Mouse (Mus musculus): ENCODE data around the gene Kif9.

The Kif9 gene

DNA sequence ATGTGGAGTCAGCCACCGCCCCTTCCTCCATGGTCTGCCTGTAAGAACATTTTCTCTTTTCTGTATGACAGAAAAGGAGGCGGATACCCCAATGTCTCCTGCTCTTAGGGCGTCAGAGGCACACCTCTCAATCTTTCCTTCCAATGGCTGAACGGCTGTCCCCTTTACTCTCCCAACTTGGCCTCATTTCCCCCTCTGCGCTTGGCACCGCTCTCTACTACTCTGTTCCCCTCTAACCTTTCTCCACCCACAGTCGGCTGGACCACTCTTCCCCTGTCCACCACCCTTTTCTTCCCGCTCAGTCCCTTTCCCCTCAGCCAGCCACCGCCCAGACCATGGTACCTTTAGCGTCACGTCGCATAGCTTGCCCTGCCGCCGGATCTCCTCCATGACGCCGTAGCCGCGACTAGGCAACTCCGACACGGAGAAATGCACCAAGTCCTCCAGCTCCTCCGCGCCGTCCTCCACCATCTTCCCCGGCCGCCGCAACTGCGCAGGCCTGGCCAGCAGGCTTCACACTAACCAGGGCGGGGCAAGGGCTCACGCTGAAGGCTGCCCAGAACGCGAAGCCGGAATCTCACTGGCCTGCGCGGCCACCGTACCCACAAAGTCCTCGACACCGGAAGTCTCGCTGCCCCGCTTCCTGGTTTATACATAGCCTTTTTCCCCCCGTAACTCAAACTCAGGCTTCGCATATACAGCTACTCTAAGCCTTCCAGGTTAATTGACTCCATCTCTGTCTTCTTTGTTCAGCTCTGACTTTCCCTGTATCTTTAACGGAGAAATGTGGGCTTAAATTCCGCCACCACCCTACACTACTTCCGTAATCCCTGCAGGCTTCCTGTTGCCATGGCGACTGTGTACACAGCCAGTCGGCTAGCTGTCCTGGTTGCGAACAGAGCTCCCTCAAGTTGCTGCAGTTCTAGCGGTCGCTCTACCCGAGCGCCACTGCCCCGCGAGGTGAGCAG, at the start of gene Kif9, which contains the start of gene Klhl18:
Gene Kif9, plus strand, starts transcription at position 835 of the 968 bp plus-strand sequence.
Gene Klhl18, minus strand, starts transcription at position 571 of the 968 bp plus-strand sequence.
- peak; percentile 97 for DNase-seq (ENCODE audit: low spot score)

DNA sequence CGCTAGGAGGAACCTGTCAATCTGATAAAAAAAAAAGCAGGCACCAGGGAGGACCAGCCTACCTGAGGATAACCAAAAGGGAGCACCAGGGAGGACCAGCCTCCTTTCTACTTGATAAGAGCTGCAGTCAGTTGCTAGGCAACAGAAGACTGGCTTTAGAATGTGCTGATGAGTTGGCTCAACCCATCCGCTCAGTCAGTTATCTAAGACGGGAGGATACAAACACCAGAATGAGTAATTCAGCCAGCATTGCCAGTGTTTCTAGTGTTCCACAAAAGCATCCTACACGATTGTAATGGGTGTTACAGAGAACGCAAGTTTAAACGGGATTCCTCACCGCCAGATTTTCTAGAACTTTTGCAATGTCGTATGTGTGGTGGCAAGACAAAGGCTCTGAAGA, 45.5 kb upstream of the Kif9 start:
- no peak for DNase-seq (ENCODE audit: low spot score)

DNA sequence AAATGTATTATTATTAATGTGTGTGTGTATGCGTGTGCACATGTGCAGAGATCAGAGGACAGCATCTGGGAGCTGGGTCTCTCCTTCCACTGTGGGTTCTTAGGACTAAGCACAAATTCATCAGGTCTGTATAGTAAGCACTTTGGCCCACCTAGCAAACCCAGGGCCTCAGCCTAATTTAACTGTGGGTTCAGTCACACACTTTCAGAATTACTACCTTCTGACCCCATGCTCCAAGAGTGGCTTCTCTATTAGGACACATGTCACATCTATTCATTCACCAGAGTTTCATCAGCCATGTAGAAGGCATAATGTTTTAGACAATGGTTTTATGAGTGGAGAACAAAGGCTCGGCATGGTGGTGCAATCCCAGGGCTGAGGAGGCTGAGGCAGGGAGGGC, 43.7 kb upstream of the Kif9 start:
- DNase-seq (ENCODE audit: low spot score) = no peak

DNA sequence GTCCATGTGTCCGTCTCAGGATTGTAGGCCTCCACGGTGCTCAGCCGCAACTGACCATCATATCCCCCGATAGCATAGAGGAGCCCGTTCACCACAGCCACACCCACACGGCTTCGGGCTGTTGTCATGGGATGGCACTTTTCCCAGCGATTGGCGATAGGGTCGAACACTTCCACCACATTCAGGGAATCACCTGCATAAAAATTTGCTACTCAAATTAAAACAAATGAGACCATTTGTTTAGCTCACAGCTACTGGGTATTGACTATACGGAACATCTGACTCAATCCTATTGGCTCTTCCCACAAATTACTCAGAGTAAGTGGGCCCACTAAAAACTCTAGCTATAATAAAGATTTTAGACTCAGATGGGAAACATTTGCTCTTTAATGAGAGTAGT, 40.7 kb upstream of the Kif9 start:
- DNase-seq (ENCODE audit: low spot score) = no peak

DNA sequence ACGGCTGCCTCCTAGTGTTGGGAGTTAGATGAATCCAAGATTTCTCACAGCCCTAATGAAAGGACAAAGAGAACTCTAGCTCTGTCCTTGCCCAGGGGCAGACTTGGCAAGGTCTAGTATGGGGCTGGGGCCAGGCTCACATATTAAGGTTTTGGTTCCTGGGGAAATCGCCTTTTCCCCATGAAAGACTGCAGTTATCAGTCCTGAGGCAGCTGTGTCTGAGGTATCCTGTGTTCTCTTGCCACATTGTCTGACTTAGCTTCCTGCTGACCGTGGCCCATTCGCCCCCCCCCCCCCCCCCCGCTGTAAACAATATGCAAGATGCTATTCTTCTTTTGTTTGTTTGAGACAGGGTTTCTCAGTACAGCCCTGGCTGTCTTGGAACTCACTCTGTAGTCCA, 36.7 kb upstream of the Kif9 start:
- DNase-seq (ENCODE audit: low spot score) = no peak

DNA sequence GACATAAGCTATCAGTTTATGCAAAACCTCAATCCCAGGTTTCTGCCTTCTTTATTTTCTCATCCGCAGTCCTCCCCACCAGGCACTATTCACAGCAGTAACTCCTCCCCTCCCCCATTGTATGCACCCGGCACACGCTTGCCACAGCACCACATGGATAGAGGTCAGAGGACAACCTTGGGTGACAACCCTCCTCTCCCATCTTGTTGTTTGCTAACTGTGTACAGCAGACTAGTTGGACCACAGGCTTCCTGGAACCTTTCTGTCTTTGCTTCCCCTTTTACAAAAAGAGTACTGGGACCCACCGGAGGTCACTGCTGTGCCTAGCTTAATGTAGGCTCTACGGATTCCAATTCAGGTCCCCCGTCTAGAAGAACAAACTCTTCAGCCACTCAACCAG, 36.2 kb upstream of the Kif9 start:
- no peak for DNase-seq (ENCODE audit: low spot score)

DNA sequence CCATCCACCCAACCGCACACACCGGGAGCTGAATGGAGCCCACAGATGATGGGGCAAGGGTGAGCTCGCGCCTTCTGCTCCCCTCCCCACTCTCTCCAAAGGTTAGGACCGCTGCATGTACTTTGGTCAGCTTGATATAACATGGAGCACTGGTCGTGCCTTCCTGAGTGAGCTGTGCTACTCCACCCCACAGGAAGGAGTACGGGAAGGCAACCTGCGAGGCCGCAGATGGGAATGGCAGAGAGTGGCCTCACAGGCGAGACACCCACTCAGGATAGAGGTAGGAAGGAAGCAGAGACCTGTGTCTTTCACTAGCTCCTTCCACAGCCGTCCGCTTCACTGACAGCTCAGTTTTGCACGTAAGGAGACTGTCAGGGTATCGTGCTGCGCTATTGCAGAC, 28.4 kb upstream of the Kif9 start:
- no peak for DNase-seq (ENCODE audit: low spot score)

DNA sequence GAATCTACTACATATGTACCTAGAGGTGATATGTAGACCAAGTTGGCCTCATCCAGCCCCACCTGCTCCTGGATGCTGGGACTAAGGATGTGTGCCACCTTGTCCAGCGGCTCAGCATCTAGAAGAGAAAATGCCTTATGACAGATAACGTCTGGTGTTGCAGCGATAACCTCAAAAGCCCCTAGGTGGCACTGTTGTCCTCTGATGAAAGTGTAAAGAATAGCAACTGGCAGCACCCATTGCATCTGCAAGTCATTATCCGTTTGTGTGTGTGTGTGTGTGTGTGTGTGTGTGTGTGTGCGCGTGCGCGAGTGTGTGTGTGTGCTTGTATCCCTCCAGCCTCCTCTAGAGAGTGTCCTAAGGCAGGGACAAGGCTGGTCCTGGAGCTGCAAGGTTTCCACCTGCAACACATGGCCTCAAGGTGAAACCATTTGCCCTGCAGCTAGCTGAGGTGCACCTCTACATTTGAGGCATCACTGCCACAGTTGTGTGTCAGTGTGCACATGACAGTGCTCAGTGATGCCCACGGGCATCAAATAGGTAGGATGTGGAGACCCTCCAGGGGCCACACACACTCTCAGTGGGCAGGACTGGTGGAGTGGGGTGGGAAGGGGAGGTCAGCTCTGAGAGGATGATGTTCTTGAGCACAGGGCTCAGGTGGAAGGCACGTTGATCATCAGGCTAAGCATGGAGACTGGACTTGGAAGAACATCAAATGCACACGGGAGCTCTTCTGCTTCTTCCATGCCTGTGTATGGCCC, 27.7 kb upstream of the Kif9 start:
- DNase-seq (ENCODE audit: low spot score) = peak; percentile 61

DNA sequence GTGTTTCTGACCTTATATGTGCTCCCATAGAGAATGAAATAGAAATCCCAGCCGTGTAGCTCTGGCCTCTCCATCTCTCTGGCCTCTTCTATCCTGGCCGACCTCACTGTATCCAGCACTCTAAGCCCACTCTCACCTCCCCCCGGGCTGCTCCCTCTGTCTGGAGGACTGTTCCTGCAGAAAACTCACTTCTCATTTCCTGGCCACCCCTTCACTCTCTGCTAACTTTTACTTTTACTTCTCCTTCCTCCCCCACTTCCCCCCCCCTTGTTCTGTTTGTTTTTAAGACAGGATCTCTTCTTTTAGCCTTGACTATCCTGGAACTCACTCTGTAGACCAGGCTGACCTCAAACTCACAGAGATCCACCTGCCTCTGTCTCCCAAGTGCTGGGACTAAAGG, 24.2 kb upstream of the Kif9 start:
- no peak for DNase-seq (ENCODE audit: low spot score)

DNA sequence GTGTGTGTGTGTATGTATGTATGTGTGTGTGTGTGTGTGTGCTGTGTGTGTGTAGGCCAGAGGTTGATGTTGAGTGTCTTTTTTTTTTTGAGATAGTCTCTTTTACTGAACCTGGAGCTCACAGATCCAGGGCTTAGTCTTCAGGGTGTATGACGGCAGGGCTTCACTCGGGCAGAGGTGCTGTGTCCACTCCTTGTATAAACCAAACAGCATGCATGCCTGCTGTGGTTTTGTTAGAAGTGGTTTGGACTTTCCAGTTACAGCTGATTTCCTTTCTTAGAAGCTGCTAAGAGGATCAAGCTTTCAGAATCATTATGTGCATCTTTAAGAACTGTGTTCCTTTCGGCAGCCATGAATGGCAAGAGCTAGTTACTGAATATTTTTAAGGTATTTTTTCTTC, 18.8 kb upstream of the Kif9 start:
- DNase-seq (ENCODE audit: low spot score) = no peak

DNA sequence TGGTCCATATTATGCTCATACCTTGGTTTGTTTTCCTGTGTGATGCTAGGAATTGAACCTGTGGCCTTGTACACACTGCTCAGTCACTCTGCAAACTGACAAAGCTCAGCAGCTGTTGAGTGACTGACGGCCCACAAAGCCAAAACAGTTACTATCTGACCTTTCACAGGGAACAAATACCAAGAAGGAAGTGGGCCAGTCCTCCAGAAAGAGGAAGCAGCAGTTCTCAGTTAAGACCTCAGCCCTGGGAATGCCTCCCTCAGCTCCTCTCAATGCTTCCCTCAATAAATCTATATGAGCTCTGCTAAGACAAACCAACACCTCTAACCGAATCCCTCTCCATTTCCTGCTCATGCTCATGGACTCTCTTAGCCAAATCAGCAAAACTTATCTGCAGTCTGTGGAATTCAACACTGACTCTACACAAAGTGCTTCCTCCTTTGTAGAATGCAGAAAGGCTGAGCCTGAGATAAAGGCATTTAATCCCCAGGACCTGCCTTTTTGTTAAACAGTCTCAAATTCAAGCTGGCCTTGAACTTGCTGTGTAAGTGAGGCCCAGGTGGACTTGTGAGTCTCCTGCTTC, 17.5 kb upstream of the Kif9 start:
- no peak for DNase-seq (ENCODE audit: low spot score)

DNA sequence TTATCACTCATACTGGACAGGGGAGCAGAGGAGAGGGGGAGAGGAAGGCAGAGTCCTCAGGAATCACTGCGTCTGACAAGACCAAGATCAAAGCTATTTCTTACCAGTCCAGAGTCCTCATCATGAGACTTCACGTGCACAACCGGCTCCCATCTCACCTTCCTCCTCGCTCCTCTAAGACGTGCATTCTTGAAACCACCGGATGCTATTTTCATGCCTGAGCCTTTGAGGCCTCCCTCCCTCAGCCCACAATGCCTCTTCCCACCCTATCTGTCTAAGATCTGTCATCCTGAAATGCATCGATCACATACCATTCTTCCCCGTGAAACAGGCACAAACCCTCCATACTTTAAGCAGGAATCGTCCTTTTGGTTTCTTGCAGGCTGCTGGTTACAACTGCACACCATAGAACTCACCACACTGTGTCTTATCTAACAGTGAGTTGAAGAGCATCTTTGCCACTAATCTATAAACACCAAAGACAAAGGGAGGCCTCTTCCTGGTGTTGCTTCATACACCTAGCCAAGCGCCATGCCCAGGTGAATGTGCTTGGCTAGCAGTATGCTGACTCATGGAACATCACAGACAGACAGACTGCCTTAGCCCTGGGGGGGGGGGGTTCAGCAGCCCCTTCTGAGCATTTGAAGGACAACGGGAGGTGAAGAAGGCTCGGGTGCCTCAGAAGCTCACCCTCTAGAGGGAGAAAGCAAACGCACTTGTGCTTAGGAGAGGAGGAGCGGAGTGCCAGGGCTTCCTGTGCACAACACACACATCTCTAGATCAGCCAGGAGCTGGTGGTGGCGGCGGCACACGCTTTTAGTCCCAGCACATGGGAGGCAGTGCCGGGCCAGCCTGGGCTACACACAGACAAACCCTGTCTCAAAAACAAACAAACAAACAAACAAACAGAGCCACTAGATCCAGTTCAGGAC, 15.6 kb upstream of the Kif9 start:
- DNase-seq (ENCODE audit: low spot score) = no peak

DNA sequence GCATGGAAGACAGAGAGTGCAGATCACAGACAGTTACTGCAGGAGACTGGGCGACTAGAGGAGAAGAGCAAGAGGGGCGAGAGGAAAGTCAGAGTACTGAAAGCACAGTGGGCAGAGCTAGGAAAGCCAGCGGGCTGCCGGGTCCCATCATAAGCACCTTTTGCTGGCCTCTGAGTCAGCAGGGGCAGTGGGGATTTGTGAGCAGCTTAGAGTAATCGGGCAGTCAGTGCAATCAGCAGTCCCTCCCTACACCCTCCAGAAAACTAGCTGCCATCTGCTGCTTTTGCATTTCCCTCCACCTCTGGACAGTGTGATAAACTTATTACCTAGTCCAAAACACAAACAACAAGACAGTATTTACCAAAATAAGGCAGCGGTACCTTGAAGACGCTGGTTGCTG, 14.4 kb upstream of the Kif9 start:
- no peak for DNase-seq (ENCODE audit: low spot score)

DNA sequence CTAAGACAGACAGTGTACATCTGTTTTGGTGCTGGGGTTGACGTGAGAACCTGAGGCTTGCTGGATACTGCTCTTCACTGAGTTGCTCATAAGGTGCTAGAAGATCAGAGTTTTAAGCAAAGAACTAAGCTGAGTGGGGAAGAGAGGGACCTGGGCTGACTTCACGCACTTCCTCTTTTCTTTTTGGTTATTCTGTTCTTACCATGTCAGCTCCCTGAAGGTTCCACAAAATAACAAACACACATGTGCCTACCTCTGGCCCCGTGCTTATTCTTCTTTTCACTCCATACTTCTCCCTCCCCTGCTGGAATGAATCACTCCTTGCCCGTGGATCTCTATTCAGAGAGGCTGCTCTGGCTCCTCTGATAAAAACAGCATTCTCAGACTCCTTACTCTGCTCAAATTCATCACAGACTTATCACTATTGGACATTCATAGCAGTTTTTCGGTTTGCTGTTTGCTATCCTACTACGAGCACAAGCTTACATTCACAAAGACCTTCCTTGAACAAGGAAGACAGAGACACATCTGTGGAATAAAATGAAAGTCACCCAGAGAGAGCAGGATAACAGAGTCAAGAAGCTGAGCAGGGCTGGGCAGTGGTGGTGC, 12.7 kb upstream of the Kif9 start:
- DNase-seq (ENCODE audit: low spot score) = no peak

DNA sequence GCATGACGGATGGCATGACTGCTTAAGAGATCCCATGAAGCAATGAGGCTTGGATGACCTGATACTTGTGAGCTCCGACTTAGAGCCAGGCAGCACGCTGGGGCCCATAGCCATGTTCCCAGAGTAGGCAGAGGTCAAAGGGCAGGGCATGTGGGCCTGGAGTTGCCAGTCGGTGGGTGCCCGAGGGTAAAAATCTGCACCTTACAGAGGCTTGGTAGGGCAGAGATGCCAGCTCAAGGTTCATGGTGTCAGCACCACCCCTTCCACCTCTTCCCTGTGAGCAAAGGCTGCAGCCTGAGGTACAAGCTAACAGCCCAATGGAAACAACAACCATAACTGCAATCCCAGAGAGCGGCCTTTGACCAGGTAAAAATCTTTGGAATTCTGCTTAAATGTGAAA, 11.4 kb upstream of the Kif9 start:
- DNase-seq (ENCODE audit: low spot score) = no peak

DNA sequence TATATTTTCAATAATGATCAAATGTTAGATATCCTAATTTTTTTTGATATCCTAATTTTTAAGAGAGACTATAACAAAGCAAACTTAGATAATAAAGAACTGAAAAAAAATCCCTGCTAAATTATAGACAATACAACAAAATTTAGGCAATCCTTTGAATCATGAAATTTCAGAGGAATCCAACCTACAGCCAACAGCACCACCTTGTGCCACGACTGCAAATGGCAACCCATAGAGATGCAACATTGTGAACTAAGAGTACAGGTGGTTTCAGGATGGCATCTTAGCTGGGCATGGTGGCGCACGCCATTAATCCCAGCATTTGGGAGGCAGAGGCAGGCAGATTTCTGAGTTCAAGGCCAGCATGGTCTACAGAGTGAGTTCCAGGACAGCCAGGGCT, 10.6 kb upstream of the Kif9 start:
- DNase-seq (ENCODE audit: low spot score) = no peak

DNA sequence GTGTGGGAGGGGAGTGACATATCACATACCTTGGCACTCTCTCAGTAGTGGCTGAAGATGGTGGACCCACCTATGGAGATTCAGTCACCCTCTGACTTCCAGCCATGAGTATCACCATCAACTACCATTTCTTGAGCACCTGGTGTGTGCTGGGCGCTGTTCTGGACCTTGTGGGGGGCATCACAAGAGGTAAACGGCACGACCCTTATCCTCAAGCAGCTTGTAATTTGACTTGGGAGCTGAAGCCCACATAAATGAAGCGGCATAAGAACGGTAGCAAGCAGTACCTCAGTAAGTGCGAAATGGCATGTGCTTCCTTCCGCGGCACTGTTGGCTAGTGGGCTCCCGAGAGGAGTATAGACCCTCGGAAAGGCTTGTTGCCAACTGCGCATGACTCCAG, 1.2 kb downstream of the Kif9 start:
- no peak for DNase-seq (ENCODE audit: low spot score)

DNA sequence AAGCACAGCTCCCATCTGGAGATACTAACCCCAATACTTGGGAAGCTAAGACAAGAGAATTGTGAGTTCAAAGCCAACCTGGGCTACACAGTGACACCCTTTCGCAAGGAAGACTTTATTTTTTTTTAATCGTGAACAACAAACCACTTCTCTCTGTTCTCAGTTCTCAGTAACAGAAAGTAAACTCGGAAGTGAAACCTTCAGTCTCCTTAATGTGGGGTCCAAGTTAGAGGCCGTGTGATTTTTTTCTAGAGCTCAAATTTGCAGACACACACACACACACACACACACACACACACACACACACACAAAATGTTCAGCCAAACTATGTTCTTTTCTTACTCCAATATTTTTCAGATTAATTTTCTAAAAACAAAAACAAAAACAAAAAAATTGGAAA, 1.9 kb downstream of the Kif9 start:
- DNase-seq (ENCODE audit: low spot score) = no peak

DNA sequence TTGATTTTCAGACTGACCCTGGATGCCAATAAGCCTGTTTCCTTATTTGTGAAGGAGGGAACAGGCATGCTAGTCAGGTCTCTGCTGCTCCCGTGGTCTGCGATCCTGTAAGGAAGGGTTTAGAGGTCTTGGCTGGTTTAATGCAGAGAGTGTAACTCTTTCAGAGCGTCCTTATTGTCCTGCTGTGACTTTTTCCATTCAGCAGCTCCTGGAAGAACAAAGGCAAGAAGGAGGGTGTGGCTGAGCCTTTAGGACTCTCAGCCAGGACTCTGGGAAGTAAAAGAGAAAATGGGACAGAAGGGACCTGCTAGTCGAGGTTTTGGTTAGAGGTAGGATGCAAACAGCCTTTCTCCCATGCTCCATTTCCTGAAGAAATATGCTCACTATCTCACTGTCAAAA, 12.1 kb downstream of the Kif9 start:
- no peak for DNase-seq (ENCODE audit: low spot score)

DNA sequence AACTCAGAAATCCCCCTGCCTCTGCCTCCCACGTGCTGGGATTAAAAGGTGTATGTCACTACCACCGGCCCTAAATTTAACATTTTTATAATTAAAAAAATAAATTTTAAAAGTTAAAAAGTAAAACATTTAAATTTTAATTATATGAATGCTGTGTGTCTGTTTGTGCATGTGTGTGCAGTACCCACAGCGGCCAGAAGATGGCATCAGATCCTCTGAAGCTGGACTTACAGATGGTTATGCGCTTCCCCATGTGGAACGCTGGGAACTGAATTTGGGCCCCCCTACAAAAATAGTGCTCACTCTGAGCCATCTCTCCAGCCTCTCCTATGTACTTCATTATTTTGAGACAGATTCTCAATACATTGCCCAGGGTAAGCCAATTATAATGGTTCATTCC, 14.2 kb downstream of the Kif9 start:
- no peak for DNase-seq (ENCODE audit: low spot score)

DNA sequence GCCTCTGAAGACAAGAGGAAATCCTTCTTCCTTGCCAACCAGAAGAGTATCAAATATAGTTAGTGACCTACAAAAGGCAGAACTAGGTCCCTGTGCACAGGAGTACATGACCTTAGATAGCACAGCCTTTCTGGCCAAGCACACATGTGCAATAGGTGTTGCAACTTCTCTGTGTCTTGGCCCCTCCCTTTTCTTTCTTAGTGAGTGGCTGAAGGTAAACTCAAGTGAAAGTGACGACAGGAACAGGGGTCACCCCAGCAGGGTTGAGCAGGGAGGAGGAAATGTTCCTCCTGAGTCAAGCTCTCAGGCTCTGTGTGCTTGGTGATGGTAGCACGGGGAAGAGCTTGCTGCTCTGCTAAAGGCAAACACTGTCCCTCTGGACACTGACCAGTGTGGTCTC, 49.0 kb downstream of the Kif9 start:
- DNase-seq (ENCODE audit: low spot score) = peak; percentile 4

Measured in yolk sac, embryonic 10.5 days (tissue).